Mouse (Mus musculus) ES-Bruce4 (cell line): ENCODE data around the gene Kctd19.

Experiments
- CTCF ChIP-seq: IDR thresholded peaks from one replicate; pipeline ENCODE4 v1.8.1; 2011; ENCODE audit warnings: low read depth, low read length
- EP300 ChIP-seq: IDR thresholded peaks from 2 replicates; pipeline ENCODE4 v1.6.1; 2011; ENCODE audit warnings: low read depth, low read length; ENCODE audit not compliant: insufficient read depth
- POLR2A ChIP-seq: IDR thresholded peaks from one replicate; pipeline ENCODE4 v1.8.1; 2011; ENCODE audit warnings: low read length; ENCODE audit not compliant: insufficient read depth

GRCm38 (mm10) chr8:105438865-105439264 is 25.6 kb upstream of the Kctd19 start:
- TF ChIP-seq POLR2A: no peak
- TF ChIP-seq CTCF: peak; percentile 56
- no peak for TF ChIP-seq EP300
